Mouse (Mus musculus): ENCODE data around the gene Socs2. TPM values are rescaled to one million over a fixed set of nuclear protein-coding genes. Genes with fewer than 3 reads are reported as not detected.

Gene Socs2
- polyA plus RNA-seq, 1 experiment from 2014 or later, result 82.8 TPM

DNA sequence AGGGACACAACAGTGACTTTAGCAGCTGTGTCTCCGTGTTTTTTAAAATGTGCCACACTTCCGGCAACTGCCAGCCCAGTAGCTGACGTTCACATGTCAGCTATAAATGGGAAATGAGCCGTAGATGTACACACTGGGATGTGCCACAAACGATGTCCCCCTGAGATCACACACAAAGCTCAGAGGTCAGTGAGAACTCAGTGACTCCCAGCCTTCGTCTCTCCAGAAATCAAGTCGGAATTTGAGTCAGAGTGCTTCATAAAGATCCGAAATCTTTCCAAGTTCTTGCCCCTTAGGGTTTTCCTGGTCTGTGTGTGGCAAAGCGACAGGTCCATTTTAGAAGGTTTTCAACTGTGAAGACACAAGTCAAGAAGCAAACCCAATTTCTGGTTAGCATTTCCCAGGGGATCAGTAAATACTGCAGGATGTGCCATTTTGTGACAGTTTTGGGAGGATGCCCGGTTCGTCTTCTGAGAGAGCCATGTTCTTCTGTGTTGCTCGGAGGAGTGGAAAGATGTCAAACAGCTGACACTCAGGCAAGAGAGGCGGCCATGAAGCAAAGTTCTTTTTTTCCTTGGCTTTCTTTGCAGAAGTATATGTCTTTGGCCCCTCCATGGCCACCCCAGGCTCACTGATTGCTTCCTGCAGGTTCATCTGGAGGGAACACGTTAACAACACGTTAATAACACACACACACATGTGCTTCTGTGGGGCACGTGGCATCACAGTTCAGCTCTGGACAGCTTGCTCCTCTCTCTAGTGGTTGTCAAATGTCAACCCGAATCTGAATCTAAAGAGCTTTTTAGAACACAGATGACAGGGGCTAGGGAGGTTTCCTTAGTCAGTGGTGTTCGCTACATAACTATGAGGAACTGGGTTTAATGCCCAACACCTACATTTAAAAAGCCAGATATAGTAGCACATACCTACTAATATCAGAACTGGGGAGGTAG is 28.4 kb upstream of the Socs2 start:
- Histone ChIP-seq H3K9ac (no peak overlapping the region), H3K27ac (no peak overlapping the region), H3K36me3 (no peaks in the 10 kb centered on the region), H3K4me1 (no peaks in the 10 kb centered on the region), H3K27me3 (no peaks in the 10 kb centered on the region), H3K9me3 (replicated peaks) (no peaks in the 10 kb centered on the region), H3K4me3 (no peak overlapping the region), H3K4me2 (replicated peaks) (no peak overlapping the region)
- WGBS, result 84% methylated on average over 18 of the region's 18 CpGs
- ATAC-seq (ENCODE audit: low FRiP score), result no peak

DNA sequence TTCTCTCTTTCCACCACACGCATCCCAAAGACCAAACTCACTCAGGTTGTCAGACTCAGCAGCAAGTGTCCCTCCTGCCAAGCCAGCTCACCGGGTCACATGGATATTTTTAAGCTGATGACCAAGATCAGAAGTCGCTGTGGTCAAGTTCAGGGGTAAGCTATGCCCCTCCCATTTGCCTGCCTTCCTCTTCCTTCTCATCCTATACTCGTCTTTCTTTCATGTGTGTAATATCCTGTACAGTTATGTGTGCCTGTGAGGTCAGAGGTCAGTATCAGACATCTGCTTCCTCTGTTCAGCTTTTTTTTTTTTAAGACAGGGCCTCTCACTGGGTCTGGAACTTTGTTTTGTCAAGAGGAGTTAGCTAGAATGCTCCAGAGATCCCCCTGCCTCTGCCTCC is 25.4 kb upstream of the Socs2 start:
- H3K36me3 ChIP-seq, result no peaks in the 10 kb centered on the region
- no peak overlapping the region for H3K27ac ChIP-seq
- H3K4me3 ChIP-seq, result no peak overlapping the region
- no peaks in the 10 kb centered on the region for H3K27me3 ChIP-seq
- no peak for ATAC-seq (ENCODE audit: low FRiP score)
- 77% methylated on average over 4 of the region's 4 CpGs for WGBS
- no peak overlapping the region for H3K9ac ChIP-seq
- H3K9me3 ChIP-seq (replicated peaks), result no peaks in the 10 kb centered on the region
- H3K4me1 ChIP-seq, result no peaks in the 10 kb centered on the region
- no peak overlapping the region for H3K4me2 ChIP-seq (replicated peaks)

DNA sequence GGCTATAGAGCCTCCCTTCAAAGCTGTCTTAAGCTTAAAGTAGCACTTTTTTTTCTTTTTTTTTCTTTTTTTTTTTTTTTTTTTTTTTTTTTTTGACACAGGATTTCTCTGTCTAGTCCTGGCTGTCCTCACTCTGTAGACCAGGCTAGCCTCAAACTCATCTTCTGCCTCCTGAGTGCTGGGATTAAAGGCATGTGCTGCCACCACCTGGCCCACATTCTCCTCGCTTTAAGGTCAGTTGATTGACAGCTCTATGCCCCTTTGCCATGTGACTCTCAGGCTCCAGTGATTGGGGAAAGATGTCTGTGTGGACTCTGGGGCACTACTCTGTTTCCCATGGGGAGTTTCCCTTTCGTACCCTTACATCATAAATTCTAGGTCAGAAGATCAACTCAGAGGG is 23.6 kb upstream of the Socs2 start:
- Histone ChIP-seq H3K4me2 (replicated peaks) (no peak overlapping the region), H3K27ac (no peak overlapping the region), H3K4me1 (no peaks in the 10 kb centered on the region), H3K9ac (no peak overlapping the region), H3K4me3 (no peak overlapping the region), H3K9me3 (replicated peaks) (no peaks in the 10 kb centered on the region), H3K36me3 (no peaks in the 10 kb centered on the region), H3K27me3 (no peaks in the 10 kb centered on the region)
- ATAC-seq (ENCODE audit: low FRiP score), result no peak
- 43% methylated on average over 2 of the region's 2 CpGs for WGBS

DNA sequence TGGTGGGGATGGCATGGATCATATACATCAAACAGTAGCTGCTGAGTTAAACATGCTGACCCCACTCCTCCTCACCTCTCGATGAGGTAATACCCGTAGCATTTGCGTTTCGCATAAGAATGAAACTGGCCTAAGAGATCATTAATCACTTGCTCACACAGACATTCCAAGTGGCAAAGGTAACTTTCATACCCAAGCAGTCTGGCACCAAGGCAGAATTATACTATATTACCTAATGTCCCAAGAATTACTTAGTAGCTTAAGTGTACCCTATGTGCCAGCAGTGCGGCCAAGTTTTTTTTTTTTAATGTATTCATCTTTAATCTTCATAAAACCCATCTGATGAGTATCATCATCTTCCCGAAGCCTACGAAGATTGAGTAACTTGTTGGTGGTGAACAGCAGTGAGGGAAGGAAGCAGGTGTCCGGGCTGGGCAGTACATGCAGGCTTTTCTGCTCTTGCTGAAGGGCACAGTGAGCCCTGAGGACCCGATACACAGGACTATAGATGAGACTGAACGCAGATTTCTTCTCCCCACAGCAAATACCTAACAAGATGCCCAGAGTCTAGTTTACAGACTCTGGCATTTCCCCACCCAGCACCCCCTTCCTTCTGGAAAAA is 22.8 kb upstream of the Socs2 start:
- H3K4me1 ChIP-seq, result no peaks in the 10 kb centered on the region
- no peak overlapping the region for H3K4me3 ChIP-seq
- H3K9me3 ChIP-seq (replicated peaks), result no peaks in the 10 kb centered on the region
- WGBS, result 86% methylated on average over 10 of the region's 10 CpGs
- no peaks in the 10 kb centered on the region for H3K27me3 ChIP-seq
- H3K4me2 ChIP-seq (replicated peaks), result no peak overlapping the region
- H3K27ac ChIP-seq, result no peak overlapping the region
- H3K36me3 ChIP-seq, result no peaks in the 10 kb centered on the region
- ATAC-seq (ENCODE audit: low FRiP score), result no peak
- no peak overlapping the region for H3K9ac ChIP-seq

DNA sequence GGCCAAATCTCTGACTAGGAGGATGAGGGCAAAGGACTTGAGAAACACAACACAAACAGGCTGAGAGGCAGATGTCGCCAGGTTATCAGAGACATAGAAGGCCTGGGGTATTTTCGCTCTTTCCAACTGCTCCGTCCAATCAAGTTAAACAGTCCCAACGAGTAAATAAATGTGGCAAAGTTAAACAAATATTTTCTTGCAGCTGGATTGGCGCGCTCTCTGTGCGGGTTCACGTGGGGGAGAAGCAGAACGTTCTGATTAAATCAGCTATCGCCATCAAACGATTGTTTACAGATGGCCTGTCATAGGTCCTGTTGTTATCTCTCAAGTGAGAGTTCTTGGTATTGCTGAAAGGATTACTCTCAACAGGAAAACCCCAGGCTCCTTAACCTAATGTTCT is 22.0 kb upstream of the Socs2 start:
- Histone ChIP-seq H3K36me3 (no peaks in the 10 kb centered on the region), H3K4me1 (no peaks in the 10 kb centered on the region), H3K4me2 (replicated peaks) (no peak overlapping the region), H3K27me3 (no peaks in the 10 kb centered on the region), H3K27ac (no peak overlapping the region), H3K9ac (no peak overlapping the region), H3K4me3 (no peak overlapping the region), H3K9me3 (replicated peaks) (no peaks in the 10 kb centered on the region)
- WGBS, result 69% methylated on average over 11 of the region's 11 CpGs
- no peak for ATAC-seq (ENCODE audit: low FRiP score)

DNA sequence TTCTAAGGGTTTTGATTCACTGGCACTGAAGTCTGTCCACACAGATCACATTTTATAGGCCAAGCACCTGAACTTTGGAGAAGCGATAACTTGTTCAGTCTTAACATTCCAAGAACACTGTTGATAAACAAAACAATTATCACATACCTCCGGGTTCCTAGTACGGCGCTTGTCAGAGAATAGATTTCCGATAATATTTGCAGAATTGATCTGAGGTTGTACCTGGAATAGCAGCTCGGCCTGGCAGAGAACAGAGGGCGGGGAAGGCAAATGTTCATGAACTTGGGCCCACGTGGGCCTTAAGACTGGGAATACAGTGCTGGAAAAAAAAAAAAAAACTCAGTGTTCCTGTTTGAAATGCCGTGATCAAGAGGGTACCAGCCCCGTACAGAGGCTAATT is 13.3 kb upstream of the Socs2 start:
- WGBS, result 92% methylated on average over 10 of the region's 10 CpGs
- no peak for ATAC-seq (ENCODE audit: low FRiP score)
- H3K4me2 ChIP-seq (replicated peaks), result no peak overlapping the region

DNA sequence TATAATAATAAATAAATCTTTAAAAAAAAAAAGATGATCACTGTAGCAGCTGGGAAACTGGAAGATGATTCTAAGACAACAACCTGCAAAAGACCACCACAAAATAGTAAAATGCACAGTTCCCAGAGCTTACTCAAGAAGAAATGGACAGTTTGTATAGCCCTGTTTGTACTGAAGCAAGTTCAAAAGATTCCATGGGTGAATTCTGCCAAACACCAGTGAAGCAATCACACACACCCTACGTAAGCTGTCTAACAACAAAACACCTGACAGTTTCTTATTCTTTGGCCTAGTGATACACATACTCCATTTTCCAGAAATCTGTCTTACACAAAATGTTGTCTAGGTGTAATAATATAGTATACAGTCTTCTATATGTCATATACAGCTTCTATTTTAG is 12.1 kb upstream of the Socs2 start:
- Histone ChIP-seq H3K27me3 (no peaks in the 10 kb centered on the region), H3K4me2 (replicated peaks) (no peak overlapping the region), H3K9ac (no peak overlapping the region), H3K36me3 (no peaks in the 10 kb centered on the region), H3K9me3 (replicated peaks) (no peaks in the 10 kb centered on the region), H3K4me3 (no peak overlapping the region), H3K4me1 (no peaks in the 10 kb centered on the region), H3K27ac (no peak overlapping the region)
- ATAC-seq (ENCODE audit: low FRiP score), result no peak
- 92% methylated on average over 1 of the region's 1 CpGs for WGBS

More for the DNA sequence above, 13.3 kb upstream of the Socs2 start:
- H3K4me3 ChIP-seq, result no peak overlapping the region
- H3K36me3 ChIP-seq, result no peaks in the 10 kb centered on the region
- H3K4me1 ChIP-seq, result no peaks in the 10 kb centered on the region
- H3K27ac ChIP-seq, result no peak overlapping the region
- H3K9ac ChIP-seq, result no peak overlapping the region
- H3K27me3 ChIP-seq, result no peaks in the 10 kb centered on the region
- no peaks in the 10 kb centered on the region for H3K9me3 ChIP-seq (replicated peaks)

DNA sequence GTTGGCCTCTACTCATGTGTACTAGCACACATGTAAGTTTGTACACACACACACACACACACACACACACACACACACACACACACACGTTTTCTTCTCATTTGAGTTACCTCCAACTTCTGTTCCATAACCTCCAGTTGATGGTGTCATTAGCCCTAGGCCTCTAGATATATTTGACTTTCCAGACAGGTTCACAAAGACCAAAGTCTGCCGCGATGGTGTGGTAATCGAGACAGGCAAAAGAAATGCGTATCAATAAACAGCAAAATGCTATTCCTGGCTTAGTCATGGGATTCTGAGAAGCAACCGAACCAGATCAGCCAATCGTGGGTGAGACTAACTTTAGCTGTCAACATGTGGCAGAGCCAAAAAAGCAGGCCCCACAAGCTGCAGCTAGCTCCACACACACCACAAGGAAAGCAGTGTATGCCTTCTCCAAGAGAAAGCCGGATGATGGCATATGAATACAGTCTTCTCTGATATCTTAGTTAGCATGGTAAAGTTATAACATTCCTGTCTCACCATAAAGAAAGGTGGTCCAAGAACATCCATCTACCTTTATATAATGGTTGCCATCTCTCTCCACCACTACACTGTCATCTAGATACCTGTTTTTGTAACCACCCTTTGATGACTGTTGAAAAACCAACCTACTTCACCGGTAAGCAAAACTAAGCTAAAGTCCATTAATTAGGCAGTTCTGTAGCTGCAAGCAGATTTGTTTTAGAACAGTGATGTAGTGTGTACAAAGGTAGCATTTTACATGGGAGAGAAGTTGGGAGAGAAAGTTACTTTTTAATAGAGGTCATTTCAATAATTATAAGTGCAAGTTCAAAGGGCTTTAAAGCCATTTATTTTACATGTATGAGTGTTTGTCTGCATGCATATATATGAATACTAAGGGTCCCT is 9.5 kb upstream of the Socs2 start:
- H3K4me1 ChIP-seq, result no peaks in the 10 kb centered on the region

DNA sequence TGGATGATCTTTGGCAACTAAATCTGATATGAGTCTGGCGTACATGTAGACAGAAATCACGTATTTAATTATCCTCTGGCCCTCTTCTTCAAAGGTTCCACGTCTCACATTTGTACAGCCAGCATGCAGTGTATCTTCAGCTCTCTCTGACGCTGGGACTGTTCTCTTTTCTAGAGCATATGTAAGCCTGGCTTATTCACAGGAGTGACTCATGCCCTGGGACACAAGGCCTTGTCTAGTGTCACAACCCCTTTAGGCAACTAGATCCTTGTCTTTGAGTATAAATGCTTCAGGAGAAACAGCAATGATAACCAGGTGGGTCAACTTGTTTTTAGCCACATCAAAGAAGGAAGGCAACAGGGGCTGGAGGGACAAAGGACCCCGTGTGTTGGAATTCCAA is 5.7 kb upstream of the Socs2 start:
- ATAC-seq (ENCODE audit: low FRiP score), result no peak
- WGBS, result 87% methylated on average over 5 of the region's 5 CpGs
- Histone ChIP-seq H3K4me1 (peaks cover under 1% of the 10 kb centered on the region; the same call in 1 of the 2 replicates), H3K4me2 (replicated peaks) (no peak overlapping the region), H3K27ac (no peak overlapping the region), H3K36me3 (no peaks in the 10 kb centered on the region), H3K27me3 (0 out of 2 replicates have a peak, but pooled peaks cover 3% of the 10 kb centered on the region), H3K4me3 (no peak overlapping the region), H3K9me3 (replicated peaks) (no peaks in the 10 kb centered on the region), H3K9ac (no peak overlapping the region)

More for the DNA sequence above, 9.5 kb upstream of the Socs2 start:
- H3K4me3 ChIP-seq, result no peak overlapping the region
- 90% methylated on average over 9 of the region's 9 CpGs for WGBS
- no peaks in the 10 kb centered on the region for H3K9me3 ChIP-seq (replicated peaks)
- H3K27me3 ChIP-seq, result no peaks in the 10 kb centered on the region
- H3K36me3 ChIP-seq, result no peaks in the 10 kb centered on the region
- no peak overlapping the region for H3K27ac ChIP-seq
- ATAC-seq (ENCODE audit: low FRiP score), result no peak
- no peak overlapping the region for H3K4me2 ChIP-seq (replicated peaks)
- H3K9ac ChIP-seq, result no peak overlapping the region

DNA sequence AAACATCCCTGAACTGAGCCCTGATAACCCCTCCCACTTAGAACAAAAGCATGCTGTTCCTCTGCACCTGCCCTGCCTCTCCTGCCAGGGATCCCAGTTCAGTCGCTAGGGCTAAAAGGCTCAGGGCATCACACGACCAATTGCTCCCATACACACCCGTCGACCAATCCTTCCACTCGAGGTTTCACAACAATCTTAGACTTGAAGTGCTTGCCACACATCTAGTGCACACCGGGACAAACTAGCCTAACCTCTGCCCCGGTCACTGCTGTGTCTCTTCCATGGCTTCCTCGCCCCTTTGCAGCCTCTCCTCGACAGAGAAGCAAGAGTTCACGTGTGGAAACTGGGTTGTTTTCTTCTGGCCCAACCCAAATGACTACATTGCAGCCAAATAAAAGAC is 3.3 kb upstream of the Socs2 start:
- ATAC-seq (ENCODE audit: low FRiP score), result no peak
- Histone ChIP-seq H3K27me3 (0 out of 2 replicates have a peak, but pooled peaks cover 3% of the 10 kb centered on the region), H3K27ac (no peak overlapping the region), H3K9me3 (replicated peaks) (no peaks in the 10 kb centered on the region), H3K4me2 (replicated peaks) (no peak overlapping the region), H3K36me3 (no peaks in the 10 kb centered on the region), H3K4me3 (no peak overlapping the region), H3K9ac (no peak overlapping the region), H3K4me1 (peaks cover 6% of the 10 kb centered on the region)
- 79% methylated on average over 10 of the region's 10 CpGs for WGBS

DNA sequence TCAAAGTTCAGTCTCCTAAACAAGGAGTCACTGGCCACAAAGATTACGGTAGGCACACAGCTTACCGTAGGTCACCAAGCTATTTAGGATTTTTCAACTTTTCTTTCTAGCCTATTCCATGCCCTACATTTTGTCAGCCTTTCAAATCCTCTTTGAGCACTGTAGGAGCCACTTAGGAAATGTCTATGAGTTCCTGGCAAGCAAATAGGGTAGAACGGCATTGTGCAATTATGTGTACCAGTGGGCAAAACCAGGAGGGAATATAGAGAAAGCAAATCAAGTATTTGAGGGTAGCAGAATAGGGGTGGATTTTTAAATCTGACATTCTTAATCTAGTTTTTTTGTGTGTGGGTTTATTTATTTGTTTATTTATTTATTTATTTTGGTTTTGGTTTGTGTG is 2.7 kb upstream of the Socs2 start:
- 92% methylated on average over 3 of the region's 3 CpGs for WGBS
- H3K27ac ChIP-seq, result no peak overlapping the region
- H3K4me1 ChIP-seq, result peaks cover 6% of the 10 kb centered on the region

DNA sequence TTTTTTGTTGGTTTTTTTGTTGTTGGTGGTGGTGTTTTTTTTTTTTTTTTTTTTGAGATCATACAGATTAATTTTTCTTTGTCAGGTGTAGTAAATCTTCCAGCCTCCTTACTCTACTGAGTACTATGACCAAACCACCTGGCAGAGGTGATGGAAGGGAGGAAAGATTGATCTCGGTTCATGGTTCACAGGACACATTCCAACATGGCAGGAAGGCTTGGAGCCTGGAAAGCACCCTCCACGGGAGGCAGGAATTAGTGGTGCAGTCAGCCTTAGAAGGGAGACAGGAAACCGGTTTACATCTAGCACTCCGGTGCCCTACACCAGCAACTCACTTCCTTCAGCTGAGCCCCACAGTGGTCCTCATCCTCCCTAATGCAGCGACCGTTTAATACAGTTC is 1.7 kb upstream of the Socs2 start:
- Histone ChIP-seq H3K27ac (no peak overlapping the region), H3K4me2 (replicated peaks) (no peak overlapping the region), H3K36me3 (no peaks in the 10 kb centered on the region), H3K9ac (no peak overlapping the region), H3K4me1 (peaks cover 13% of the 10 kb centered on the region), H3K27me3 (0 out of 2 replicates have a peak, but pooled peaks cover 9% of the 10 kb centered on the region), H3K9me3 (replicated peaks) (no peaks in the 10 kb centered on the region), H3K4me3 (no peak overlapping the region)
- 68% methylated on average over 6 of the region's 6 CpGs for WGBS
- no peak for ATAC-seq (ENCODE audit: low FRiP score)

More for the DNA sequence above, 2.7 kb upstream of the Socs2 start:
- H3K4me3 ChIP-seq, result no peak overlapping the region
- no peak overlapping the region for H3K9ac ChIP-seq
- no peak for ATAC-seq (ENCODE audit: low FRiP score)
- H3K36me3 ChIP-seq, result no peaks in the 10 kb centered on the region
- no peak overlapping the region for H3K4me2 ChIP-seq (replicated peaks)
- no peaks in the 10 kb centered on the region for H3K9me3 ChIP-seq (replicated peaks)
- H3K27me3 ChIP-seq, result 0 out of 2 replicates have a peak, but pooled peaks cover 3% of the 10 kb centered on the region
